Mouse (Mus musculus): ENCODE data around the gene Gdf2. TPM values are rescaled to one million over a fixed set of nuclear protein-coding genes. Genes with fewer than 3 reads are reported as not detected.

Gene Gdf2
- polyA plus RNA-seq, 1 experiment from 2014 or later = not detected

Other genes with a start within 250 kb of the Gdf2 start
- 5.2 and 5.6 TPM in 2 replicates for gene Gdf10, start 17.5 kb upstream of the Gdf2 start, polyA plus RNA-seq (2015; fragmentation: Nextera tagmentation; extraction: Ambion mirVana)
- not detected in 2 replicates for gene Rbp3, start 13.0 kb downstream of the Gdf2 start, polyA plus RNA-seq (2015; fragmentation: Nextera tagmentation; extraction: Ambion mirVana)
- 0.32 and 0.41 TPM in 2 replicates for gene Zfp488, start 37.7 kb downstream of the Gdf2 start, polyA plus RNA-seq (2015; fragmentation: Nextera tagmentation; extraction: Ambion mirVana)
- gene Gm30083, start 74.1 kb downstream of the Gdf2 start, polyA plus RNA-seq (2015; fragmentation: Nextera tagmentation; extraction: Ambion mirVana) = not detected in 2 replicates
- gene Gm5460, start 75.7 kb downstream of the Gdf2 start, polyA plus RNA-seq (2015; fragmentation: Nextera tagmentation; extraction: Ambion mirVana) = not detected in 2 replicates
- not detected in 2 replicates for gene Antxrl, start 111.7 kb downstream of the Gdf2 start, polyA plus RNA-seq (2015; fragmentation: Nextera tagmentation; extraction: Ambion mirVana)
- gene Anxa8, start 144.9 kb downstream of the Gdf2 start, polyA plus RNA-seq (2015; fragmentation: Nextera tagmentation; extraction: Ambion mirVana) = 0.14 TPM in 1 of 2 replicates, not detected in the other
- not detected in 2 replicates for gene A630023A22Rik, start 161.7 kb downstream of the Gdf2 start, polyA plus RNA-seq (2015; fragmentation: Nextera tagmentation; extraction: Ambion mirVana)
- 0.13 and 0.18 TPM in 2 replicates for gene Npy4r, start 211.4 kb downstream of the Gdf2 start, polyA plus RNA-seq (2015; fragmentation: Nextera tagmentation; extraction: Ambion mirVana)

Measured in hindbrain, embryonic 13.5 days (tissue).